Mouse (Mus musculus) cerebellum, adult 2 months (tissue): Measurements from ENCODE around the gene Rimbp2.

Experiments
- CTCF ChIP-seq: fragments of 200-500 bp; IDR thresholded peaks from 2 replicates; pipeline ENCODE4 v1.5.1; 2011; ENCODE audit warnings: low read depth, mild to moderate bottlenecking, control low read depth, low read length, moderate library complexity, borderline replicate concordance; ENCODE audit not compliant: insufficient read depth
- POLR2A ChIP-seq: fragments of 200-500 bp; IDR thresholded peaks from 2 replicates; pipeline ENCODE4 v1.6.1; 2011; ENCODE audit warnings: low read length, control low read depth, borderline replicate concordance; ENCODE audit not compliant: insufficient read depth

GRCm38 (mm10) chr5:128866811-128867210, 86.5 kb downstream of the Rimbp2 start:
- TF ChIP-seq CTCF (no peak), POLR2A (no peak)
